Mouse (Mus musculus) heart, embryonic 11.5 days (tissue): ENCODE measurements around the gene Tfap4. TPM values are rescaled to one million over a fixed set of nuclear protein-coding genes. Genes with fewer than 3 reads are reported as not detected.

Source experiments
- ATAC-seq: fragments of 200-750 bp; cut with Nextera tagmentation; replicated peaks from 2 replicates; pipeline ENCODE4 v1.8.0; 2017; ENCODE audit warnings: moderate library complexity; ENCODE audit not compliant: insufficient number of reproducible peaks, low FRiP score, low TSS enrichment
- H3K27ac ChIP-seq: fragments of 300-500 bp; sonication (generic); 2 replicates; pipeline ENCODE4 v1.5.1; 2014; ENCODE audit warnings: mild to moderate bottlenecking, low read depth, low read length
- H3K27me3 ChIP-seq: fragments of 300-500 bp; sonication (generic); 2 replicates; pipeline ENCODE4 v1.6.1; 2014; ENCODE audit warnings: mild to moderate bottlenecking, low read length, mixed read lengths; ENCODE audit not compliant: control insufficient read depth, insufficient read depth
- H3K36me3 ChIP-seq: fragments of 300-500 bp; sonication (generic); 2 replicates; pipeline ENCODE4 v1.6.1; 2014; ENCODE audit warnings: mild to moderate bottlenecking, low read length, moderate library complexity, mixed read lengths; ENCODE audit not compliant: control insufficient read depth, insufficient read depth
- H3K4me1 ChIP-seq: fragments of 300-500 bp; sonication (generic); 2 replicates; pipeline ENCODE4 v1.6.1; 2014; ENCODE audit warnings: low read length; ENCODE audit not compliant: control insufficient read depth, insufficient read depth
- H3K4me2 ChIP-seq: fragments of 300-500 bp; sonication (generic); 2 replicates; pipeline ENCODE4 v1.6.1; 2014; ENCODE audit warnings: mild to moderate bottlenecking, moderate library complexity
- H3K4me3 ChIP-seq: fragments of 300-500 bp; sonication (generic); 2 replicates; pipeline ENCODE4 v1.5.1; 2014; ENCODE audit warnings: low read depth, low read length
- H3K9ac ChIP-seq: fragments of 300-500 bp; sonication (generic); 2 replicates; pipeline ENCODE4 v1.6.1; 2014; ENCODE audit warnings: mild to moderate bottlenecking, low read depth, low read length, moderate library complexity
- H3K9me3 ChIP-seq: fragments of 300-500 bp; sonication (generic); replicated peaks from 2 replicates; pipeline ENCODE4 v1.6.1; 2016; ENCODE audit warnings: low read length; ENCODE audit not compliant: control insufficient read depth
- WGBS: fragments of 180-500 bp; shearing (Covaris S2); extraction: QIAGEN DNeasy Blood & Tissue Kit; methylation state at CpG from one replicate; pipeline ENCODE4 v1.1.7; 2014; ENCODE audit not compliant: insufficient replicate concordance; 5-methylcytosine and 5-hydroxymethylcytosine counted together
- polyA plus RNA-seq: library from polyadenylated mRNA; unstranded; fragments of >200 nt; fragmentation: Nextera tagmentation; extraction: Ambion mirVana; gene quantifications from 2 replicates; pipeline ENCODE4 v1.2.1, GENCODE M21; 2014

Tfap4 gene
- polyA plus RNA-seq, 1 experiment from 2014 or later, result 9.4 TPM

GRCm38 (mm10) chr16:4602766-4603452 lies 43.3 kb upstream of the Tfap4 start:
- H3K27ac ChIP-seq, result peak overlapping the region; percentile 63
- no peaks in the 10 kb centered on the region for H3K27me3 ChIP-seq
- peak overlapping the region; percentile 44 for H3K4me2 ChIP-seq
- WGBS, result 29% methylated on average over 7 of the region's 7 CpGs
- peaks cover 97% of the 10 kb centered on the region for H3K4me1 ChIP-seq
- H3K9ac ChIP-seq, result peak overlapping the region; percentile 70
- H3K4me3 ChIP-seq, result no peak overlapping the region
- no peaks in the 10 kb centered on the region for H3K36me3 ChIP-seq
- H3K9me3 ChIP-seq, result no peaks in the 10 kb centered on the region
- ATAC-seq, result peak; percentile 33; the same call in 1 of the 2 replicates

- peaks cover 97% of the 10 kb centered on the region for H3K4me1 ChIP-seq
- no peak overlapping the region for H3K4me3 ChIP-seq
- H3K9ac ChIP-seq, result peak overlapping the region; percentile 56
- H3K4me2 ChIP-seq, result peak overlapping the region; percentile 32; the same call in 1 of the 2 replicates
- no peaks in the 10 kb centered on the region for H3K36me3 ChIP-seq
- ATAC-seq, result no peak; the same call in 1 of the 2 replicates
- H3K9me3 ChIP-seq, result no peaks in the 10 kb centered on the region
- H3K27me3 ChIP-seq, result no peaks in the 10 kb centered on the region
- 21% methylated on average over 3 of the region's 3 CpGs for WGBS
- H3K27ac ChIP-seq, result peak overlapping the region; percentile 63
These were observed 42.5 kb upstream of the Tfap4 start for GRCm38 (mm10) chr16:4602189-4602588.

- Histone ChIP-seq H3K9ac (no peak overlapping the region), H3K4me3 (no peak overlapping the region), H3K27me3 (no peaks in the 10 kb centered on the region), H3K9me3 (no peaks in the 10 kb centered on the region), H3K4me2 (no peak overlapping the region), H3K36me3 (no peaks in the 10 kb centered on the region), H3K4me1 (peaks cover 97% of the 10 kb centered on the region), H3K27ac (peak overlapping the region; percentile 25)
- WGBS, result 67% methylated on average over 9 of the region's 9 CpGs
- no peak for ATAC-seq
These were observed 41.2 kb upstream of the Tfap4 start for GRCm38 (mm10) chr16:4600701-4601310.

GRCm38 (mm10) chr16:4599616-4600015 lies 40.0 kb upstream of the Tfap4 start:
- no peaks in the 10 kb centered on the region for H3K9me3 ChIP-seq
- no peak overlapping the region for H3K4me3 ChIP-seq
- peaks cover 93% of the 10 kb centered on the region for H3K4me1 ChIP-seq
- no peak overlapping the region for H3K4me2 ChIP-seq
- ATAC-seq, result no peak
- no peaks in the 10 kb centered on the region for H3K27me3 ChIP-seq
- 79% methylated on average over 3 of the region's 3 CpGs for WGBS
- H3K9ac ChIP-seq, result no peak overlapping the region
- H3K36me3 ChIP-seq, result no peaks in the 10 kb centered on the region
- H3K27ac ChIP-seq, result no peak overlapping the region

GRCm38 (mm10) chr16:4598891-4599543 lies 39.4 kb upstream of the Tfap4 start:
- 0 out of 2 replicates have a peak overlapping the region, but pooled peaks have one; percentile 35 for H3K27ac ChIP-seq
- H3K4me1 ChIP-seq, result peaks cover 87% of the 10 kb centered on the region
- peak overlapping the region; percentile 22; the same call in 1 of the 2 replicates for H3K9ac ChIP-seq
- peak overlapping the region; percentile 41 for H3K4me2 ChIP-seq
- H3K9me3 ChIP-seq, result no peaks in the 10 kb centered on the region
- no peak overlapping the region for H3K4me3 ChIP-seq
- H3K36me3 ChIP-seq, result no peaks in the 10 kb centered on the region
- ATAC-seq, result no peak
- 28% methylated on average over 6 of the region's 6 CpGs for WGBS
- no peaks in the 10 kb centered on the region for H3K27me3 ChIP-seq

- H3K4me2 ChIP-seq, result no peak overlapping the region
- no peaks in the 10 kb centered on the region for H3K9me3 ChIP-seq
- H3K4me1 ChIP-seq, result peaks cover 83% of the 10 kb centered on the region
- H3K9ac ChIP-seq, result 0 out of 2 replicates have a peak overlapping the region, but pooled peaks have one; percentile 6
- no peaks in the 10 kb centered on the region for H3K36me3 ChIP-seq
- H3K27me3 ChIP-seq, result no peaks in the 10 kb centered on the region
- H3K27ac ChIP-seq, result no peak overlapping the region
- ATAC-seq, result no peak
- H3K4me3 ChIP-seq, result no peak overlapping the region
- 62% methylated on average over 5 of the region's 5 CpGs for WGBS
These were observed 38.4 kb upstream of the Tfap4 start for GRCm38 (mm10) chr16:4598041-4598440.

GRCm38 (mm10) chr16:4597296-4597695 lies 37.6 kb upstream of the Tfap4 start:
- Histone ChIP-seq H3K9ac (peak overlapping the region; percentile 16; the same call in 1 of the 2 replicates), H3K4me1 (peaks cover 81% of the 10 kb centered on the region), H3K4me3 (no peak overlapping the region), H3K9me3 (no peaks in the 10 kb centered on the region), H3K36me3 (no peaks in the 10 kb centered on the region), H3K27ac (no peak overlapping the region), H3K27me3 (no peaks in the 10 kb centered on the region), H3K4me2 (peak overlapping the region; percentile 98)
- no peak for ATAC-seq
- WGBS, result 64% methylated on average over 7 of the region's 7 CpGs

GRCm38 (mm10) chr16:4596836-4597235 lies 37.2 kb upstream of the Tfap4 start:
- Histone ChIP-seq H3K27me3 (no peaks in the 10 kb centered on the region), H3K9ac (peak overlapping the region; percentile 16; the same call in 1 of the 2 replicates), H3K36me3 (no peaks in the 10 kb centered on the region), H3K4me1 (peaks cover 79% of the 10 kb centered on the region), H3K9me3 (no peaks in the 10 kb centered on the region), H3K4me2 (peak overlapping the region; percentile 98), H3K4me3 (no peak overlapping the region; the same call in 1 of the 2 replicates), H3K27ac (no peak overlapping the region)
- WGBS, result 71% methylated on average over 2 of the region's 2 CpGs
- ATAC-seq, result no peak
